Mouse (Mus musculus): ENCODE results near the gene Tom1l1.

DNA sequence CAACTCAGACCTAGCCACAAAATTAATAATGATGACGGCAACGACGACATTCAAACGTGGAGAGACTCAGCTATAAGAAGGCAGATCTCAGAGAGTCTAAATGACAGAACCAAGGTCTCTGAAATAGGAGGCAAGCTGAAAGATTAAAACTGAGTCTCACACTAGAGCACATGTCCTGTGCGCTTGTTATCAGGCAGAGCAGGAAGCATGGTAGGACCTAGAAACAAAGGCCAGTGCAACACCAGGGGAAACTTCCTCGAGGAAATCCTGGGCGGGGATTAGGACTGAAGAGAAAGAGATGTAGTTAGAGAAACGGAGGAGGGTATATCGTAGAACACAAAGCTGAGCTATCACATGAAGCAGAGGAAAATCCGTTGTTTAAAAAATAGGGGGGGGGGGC is 38.6 kb upstream of the Tom1l1 start:
- TF ChIP-seq CTCF (IDR thresholded peaks at IDR 0.05; ENCODE audit: low read depth), result no peak
- no peak for TF ChIP-seq EP300 (optimal IDR thresholded peaks at IDR 0.05)
